Mouse (Mus musculus) myocyte (in vitro differentiated cells): ENCODE data around the gene Cartpt.
"Not testable (repeated sequence)": the region's sequence is repeated elsewhere in the genome, so short reads cannot be mapped to it uniquely, and the experiment has no call there.

Source experiments
- CEBPB ChIP-seq: IDR thresholded peaks from 2 replicates; pipeline ENCODE4 v1.6.1; 2011; ENCODE audit warnings: mild to moderate bottlenecking, moderate library complexity; ENCODE audit not compliant: poor library complexity, insufficient read depth, severe bottlenecking
- E2F4 ChIP-seq: IDR thresholded peaks from one replicate; pipeline ENCODE4 v1.6.1; 2011; ENCODE audit warnings: mild to moderate bottlenecking, control low read depth, moderate library complexity; ENCODE audit not compliant: insufficient read depth
- MAX ChIP-seq: IDR thresholded peaks from one replicate; pipeline ENCODE4 v1.6.1; 2011; ENCODE audit warnings: low read depth, mild to moderate bottlenecking, control low read depth
- MYOD1 ChIP-seq, 3 experiments: IDR thresholded peaks; one replicate each; pipeline ENCODE4 v1.6.1; 2011; ENCODE audit warnings: control low read depth in 2 of 3, low read depth in 2 of 3, mild to moderate bottlenecking in 2 of 3, moderate library complexity in 1 of 3; ENCODE audit not compliant: insufficient read length in 2 of 3, control insufficient read depth in 1 of 3
- MYOG ChIP-seq, 3 experiments: IDR thresholded peaks; one replicate each; pipeline ENCODE4 v1.6.1; 2011; ENCODE audit warnings: control low read depth in 2 of 3, low read depth in 2 of 3, mild to moderate bottlenecking in 2 of 3; ENCODE audit not compliant: insufficient read length in 2 of 3, control insufficient read depth in 1 of 3, insufficient read depth in 1 of 3
- POLR2A ChIP-seq: IDR thresholded peaks from one replicate; pipeline ENCODE4 v1.6.1; 2011; ENCODE audit warnings: low read depth, mild to moderate bottlenecking, control low read depth, moderate library complexity; ENCODE audit not compliant: insufficient read length
- POLR2AphosphoS2 ChIP-seq: IDR thresholded peaks from one replicate; pipeline ENCODE4 v1.6.1; 2011; ENCODE audit warnings: low read depth, control low read depth; ENCODE audit not compliant: insufficient read length
- REST ChIP-seq: IDR thresholded peaks from one replicate; pipeline ENCODE4 v1.6.1; 2011; ENCODE audit warnings: mild to moderate bottlenecking, control low read depth, moderate library complexity; ENCODE audit not compliant: insufficient read depth, insufficient read length
- SRF ChIP-seq: IDR thresholded peaks from one replicate; pipeline ENCODE4 v1.6.1; 2011; ENCODE audit warnings: low read depth; ENCODE audit not compliant: control insufficient read depth, insufficient read length
- TCF12 ChIP-seq: IDR thresholded peaks from one replicate; pipeline ENCODE4 v1.6.1; 2011; ENCODE audit warnings: mild to moderate bottlenecking, control low read depth; ENCODE audit not compliant: poor library complexity, insufficient read depth, severe bottlenecking
- TCF3 ChIP-seq: IDR thresholded peaks from one replicate; pipeline ENCODE4 v1.6.1; 2011; ENCODE audit warnings: low read depth, control low read depth; ENCODE audit not compliant: insufficient read length
- USF1 ChIP-seq: IDR thresholded peaks from one replicate; pipeline ENCODE4 v1.6.1; 2011; ENCODE audit warnings: low read depth, mild to moderate bottlenecking, control low read depth, moderate library complexity

GRCm38 (mm10) chr13:99881774-99882173 is 19.1 kb downstream of the Cartpt start:
- TF ChIP-seq POLR2A; MYOD1 (IDR thresholded peaks at IDR 0.05; ENCODE audit: control insufficient read depth in 1 of 3, insufficient read length in 2 of 3, low read depth in 2 of 3); MAX; TCF3; TCF12; USF1; MYOG (IDR thresholded peaks at IDR 0.05; ENCODE audit: control insufficient read depth in 1 of 3, insufficient read depth in 1 of 3, insufficient read length in 2 of 3, low read depth in 2 of 3); POLR2AphosphoS2; SRF; CEBPB; REST; E2F4: not testable (repeated sequence)
